Mouse (Mus musculus) large intestine, adult 2 months (tissue): ENCODE results near the gene Spata31d1a. TPM values are rescaled to one million over a fixed set of nuclear protein-coding genes. Genes with fewer than 3 reads are reported as not detected.

ENCODE experiments used
- DNase-seq: peaks from one replicate; pipeline ENCODE4 v3.0.0-alpha.2; 2012; ENCODE audit warnings: low read depth, low spot score
- WGBS: fragments of 180-500 bp; shearing (Covaris S2); methylation state at CpG from one replicate; pipeline ENCODE4 v1.1.7; 2018; 5-methylcytosine and 5-hydroxymethylcytosine counted together
- polyA plus RNA-seq: library from polyadenylated mRNA; depleted of rRNA; stranded (reverse); fragments of >200 nt; gene quantifications from 2 replicates; pipeline ENCODE4 v1.2.3, GENCODE M21; 2012; rRNA removed

Spata31d1a gene
- polyA plus RNA-seq, 1 experiment: not detected

DNA sequence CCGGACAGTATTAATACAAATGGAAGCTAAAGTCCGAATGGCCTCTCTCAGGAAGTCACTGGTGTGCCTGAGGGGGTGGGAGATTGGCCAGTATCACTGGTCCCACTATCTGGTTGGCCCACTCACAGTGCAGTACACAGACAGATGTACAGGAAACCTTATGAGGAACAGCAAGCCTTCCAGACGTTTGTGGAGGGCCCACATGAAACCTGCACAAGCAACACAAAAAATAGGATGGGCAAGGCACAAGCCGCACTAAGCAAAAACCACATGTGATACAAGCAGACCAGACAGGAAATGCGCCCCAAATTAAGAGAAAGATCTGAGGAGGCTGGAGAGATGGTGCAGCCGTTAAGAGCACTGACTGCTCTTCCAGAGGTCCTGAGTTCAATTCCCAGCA, 37.9 kb downstream of the Spata31d1a start:
- no peak for DNase-seq
- 33% methylated on average over 6 of the region's 6 CpGs for WGBS

DNA sequence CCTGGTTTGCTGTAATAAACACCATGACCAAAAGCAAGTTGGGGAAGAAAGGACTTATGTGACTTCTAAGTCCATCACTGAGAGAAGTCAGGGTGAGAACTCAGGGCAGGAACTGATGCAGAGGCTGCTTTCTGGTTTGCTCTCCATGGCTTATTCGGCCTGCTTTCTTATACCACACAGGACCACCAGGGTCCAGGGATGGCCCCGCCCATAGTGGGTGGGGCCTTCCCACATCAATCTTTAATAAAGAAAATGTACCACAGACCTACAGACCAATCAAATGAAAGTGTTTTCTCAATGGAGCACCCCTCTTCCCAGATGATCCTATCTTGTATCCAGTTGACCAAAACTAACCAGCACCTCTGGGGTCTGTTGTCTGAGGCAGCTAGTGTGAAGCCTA, 38.6 kb downstream of the Spata31d1a start:
- DNase-seq: no peak
- WGBS: 50% methylated on average over 2 of the region's 2 CpGs

DNA sequence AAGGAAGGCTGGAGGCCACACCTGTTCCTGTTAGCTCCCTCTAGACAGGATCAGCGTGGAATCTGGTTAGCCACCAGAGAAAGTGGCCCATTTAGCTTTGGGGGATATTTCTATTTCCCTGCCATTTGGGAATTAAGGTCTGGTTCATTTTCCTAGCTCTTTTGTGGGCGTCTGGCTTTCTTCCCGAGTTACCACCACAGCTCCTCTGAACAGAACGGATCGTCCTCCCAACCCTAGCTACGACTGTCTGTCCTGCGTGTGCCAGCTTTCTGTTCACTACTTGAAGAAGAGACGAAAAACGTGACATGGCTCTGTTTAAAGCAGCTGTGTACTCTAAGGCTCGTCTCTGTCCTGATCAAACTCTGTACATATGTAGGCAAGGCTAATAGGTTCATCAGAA, 40.2 kb downstream of the Spata31d1a start:
- DNase-seq: no peak
- WGBS: 61% methylated on average over 10 of the region's 10 CpGs

DNA sequence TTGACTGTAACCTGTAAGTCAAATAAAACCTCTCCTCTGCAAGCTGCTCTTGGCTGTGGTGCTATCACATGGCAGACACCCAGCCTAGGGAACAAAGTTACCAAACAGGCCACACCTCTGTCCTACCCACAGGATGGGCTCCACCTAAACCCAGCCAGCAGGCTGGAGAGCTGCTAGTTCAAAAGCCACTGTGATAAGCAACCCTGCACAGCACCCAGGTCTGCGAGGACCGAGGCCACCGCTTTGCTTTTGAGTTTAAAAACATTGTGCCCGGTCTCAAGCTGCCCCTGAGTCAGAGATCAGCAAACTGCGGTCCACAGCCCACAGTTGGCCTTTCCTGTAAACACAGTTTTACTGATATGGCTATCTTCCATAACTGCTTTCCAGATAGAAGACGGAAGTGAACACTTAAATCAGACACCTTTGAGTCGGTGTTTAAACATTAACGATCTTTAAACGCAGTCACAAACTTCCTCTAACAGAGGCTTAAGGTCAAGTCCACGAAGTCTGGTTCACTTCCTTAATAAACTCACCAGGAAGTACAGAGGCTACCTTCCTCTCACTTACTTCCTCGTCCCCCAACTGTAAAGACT, 41.5 kb downstream of the Spata31d1a start:
- WGBS: 9% methylated on average over 11 of the region's 11 CpGs
- DNase-seq: peak; percentile 92

DNA sequence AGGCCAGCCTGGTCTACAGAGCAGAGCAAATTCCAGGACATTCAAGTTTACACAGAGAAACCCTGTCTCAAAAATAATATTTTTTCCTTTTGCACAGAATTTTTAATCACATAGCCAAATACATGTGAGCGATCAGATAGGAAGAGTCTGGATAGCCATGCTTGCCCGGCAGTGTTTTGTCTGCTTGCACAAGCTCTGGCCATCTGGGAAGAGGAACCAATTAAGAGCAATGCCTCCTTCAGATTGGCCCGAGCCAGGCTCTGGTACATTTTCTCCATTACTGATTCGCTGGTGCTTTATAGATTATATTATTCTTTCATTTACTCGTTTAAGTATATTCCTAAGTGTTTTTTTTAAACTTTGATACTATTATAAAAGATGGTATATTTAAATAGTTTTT, 42.4 kb downstream of the Spata31d1a start:
- 43% methylated on average over 5 of the region's 5 CpGs for WGBS
- no peak for DNase-seq

DNA sequence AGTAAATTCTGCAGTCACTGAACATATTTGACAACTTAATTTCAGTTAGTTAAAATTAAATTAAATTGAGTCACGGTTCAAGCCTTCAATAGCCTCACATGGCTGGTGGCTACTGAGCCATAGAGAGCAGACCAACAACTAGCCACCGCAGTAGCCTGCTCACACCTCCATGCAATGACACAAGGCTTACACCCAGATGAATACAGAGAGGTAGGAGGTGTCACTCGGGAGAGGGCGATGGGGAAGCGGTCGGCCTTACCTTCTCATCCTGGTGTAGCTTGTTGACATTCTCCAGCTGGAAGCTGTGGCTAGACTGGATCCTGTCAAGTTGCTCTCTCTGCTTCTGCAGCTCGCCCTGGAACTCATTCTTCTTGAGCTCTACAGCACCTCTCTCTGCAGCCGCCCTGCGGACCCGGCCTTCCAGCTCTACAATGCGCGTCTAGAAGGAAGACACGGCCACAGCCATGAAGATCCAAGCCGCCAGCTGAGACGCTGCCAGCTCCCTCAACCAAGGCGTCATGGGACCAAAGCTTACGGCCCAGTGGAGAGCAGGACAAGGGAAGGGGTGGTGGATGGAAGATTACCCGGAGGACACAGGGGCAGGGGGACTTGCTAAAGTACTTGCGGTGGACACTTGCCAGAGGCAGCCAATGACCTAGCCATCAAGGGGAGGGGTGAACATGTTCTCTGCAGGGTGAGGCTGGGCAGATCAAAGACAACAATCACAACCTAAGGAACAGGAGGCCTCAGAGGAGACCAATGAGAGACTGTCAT, 46.0 kb downstream of the Spata31d1a start:
- DNase-seq: no peak
- 80% methylated on average over 19 of the region's 19 CpGs for WGBS

DNA sequence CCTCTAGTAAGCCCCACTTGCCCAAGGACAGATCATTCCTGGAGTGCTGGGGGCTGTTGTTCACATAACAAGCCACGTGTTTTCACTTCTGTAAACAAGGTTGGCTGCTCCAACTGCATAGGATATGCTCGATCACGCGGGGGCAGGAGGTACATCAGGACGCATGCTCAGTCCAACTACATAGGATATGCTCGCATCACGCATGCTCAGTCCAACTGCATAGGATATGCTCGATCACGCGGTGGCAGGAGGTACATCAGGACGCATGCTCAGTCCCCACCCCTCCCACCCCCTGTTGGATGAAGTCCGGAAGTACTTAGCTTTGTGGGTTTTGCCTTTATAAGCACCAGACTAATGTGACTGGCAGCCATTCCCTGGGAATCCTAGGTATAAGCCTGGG, 48.2 kb downstream of the Spata31d1a start:
- 65% methylated on average over 12 of the region's 12 CpGs for WGBS
- DNase-seq: no peak

DNA sequence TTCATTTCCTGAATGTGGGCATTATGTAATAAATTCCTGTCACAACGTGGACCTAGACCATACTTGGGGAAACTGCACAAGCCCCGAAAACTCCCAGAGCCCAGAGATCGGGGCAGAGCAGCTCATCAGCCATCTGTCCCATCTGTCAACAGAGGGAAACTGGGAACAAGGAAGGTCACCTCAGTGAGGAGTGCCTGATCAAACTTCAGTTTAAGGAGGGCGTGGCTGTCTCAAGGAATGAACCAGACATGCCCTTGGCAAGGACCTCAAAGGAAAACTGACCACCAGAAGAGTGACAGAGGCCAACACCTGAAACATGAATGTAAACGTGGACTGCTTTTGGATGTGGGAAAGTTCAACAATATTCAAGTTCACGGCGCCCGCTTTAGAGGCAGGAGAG, 48.7 kb downstream of the Spata31d1a start:
- WGBS: 29% methylated on average over 8 of the region's 8 CpGs
- no peak for DNase-seq

DNA sequence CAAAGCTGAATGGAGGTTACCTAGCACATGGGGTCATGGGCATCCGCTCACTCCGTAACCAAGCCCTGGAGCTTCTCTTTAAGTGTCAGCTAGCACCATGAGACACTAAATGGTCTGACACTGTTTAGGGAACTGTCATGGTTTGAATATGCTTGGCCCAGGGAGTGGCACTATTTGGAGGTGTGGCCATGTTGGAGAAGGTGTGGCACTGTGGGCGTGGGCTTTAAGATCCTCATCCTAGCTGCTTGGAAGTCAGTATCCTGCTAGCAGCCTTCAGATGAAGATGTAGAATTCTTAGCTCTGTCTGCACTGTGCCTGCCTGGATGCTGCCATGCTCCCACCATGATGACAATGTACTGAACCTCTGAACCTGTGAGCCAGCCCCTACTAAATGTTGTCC, 49.8 kb downstream of the Spata31d1a start:
- WGBS: 86% methylated on average over 3 of the region's 3 CpGs
- no peak for DNase-seq

DNA sequence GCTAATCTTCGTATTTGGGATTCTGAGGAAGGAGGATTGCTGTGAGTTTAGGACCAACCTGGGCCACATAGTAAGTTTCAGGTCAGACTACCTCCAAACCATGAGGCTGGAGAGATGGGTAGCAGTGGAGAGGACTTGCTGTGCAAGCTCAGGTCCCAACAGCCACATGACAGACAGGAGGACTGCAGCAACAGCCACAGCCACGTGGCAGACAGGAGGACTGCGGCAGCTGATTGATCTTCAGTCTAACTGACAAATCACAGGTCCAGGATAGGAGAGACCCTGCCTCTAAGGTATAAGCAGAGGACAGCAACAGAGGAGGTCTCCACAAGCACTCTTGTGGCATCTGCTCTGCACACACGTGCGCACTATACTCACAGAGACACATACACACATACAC, 52.3 kb downstream of the Spata31d1a start:
- 59% methylated on average over 5 of the region's 5 CpGs for WGBS
- no peak for DNase-seq

DNA sequence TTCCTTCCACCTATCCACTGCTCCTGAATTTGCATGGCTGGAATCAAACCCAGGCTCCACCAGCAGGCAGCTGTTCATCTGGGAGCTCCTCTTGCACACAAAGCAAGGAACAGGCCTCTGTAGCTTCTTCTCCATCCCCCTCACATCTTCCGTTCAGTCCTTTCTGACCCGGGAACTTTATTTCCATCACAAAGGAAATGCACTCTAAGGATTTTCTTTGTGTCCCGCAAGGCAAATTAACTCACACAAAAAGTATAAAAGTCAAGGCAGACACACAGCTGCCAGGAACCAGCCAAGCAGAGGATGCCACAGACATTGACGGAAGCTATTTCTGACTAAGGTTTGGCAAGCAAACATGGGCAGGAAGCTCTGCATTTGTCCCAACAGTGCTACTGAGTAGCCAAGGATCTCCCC, 53.1 kb downstream of the Spata31d1a start:
- WGBS: 50% methylated on average over 4 of the region's 4 CpGs
- DNase-seq: no peak

DNA sequence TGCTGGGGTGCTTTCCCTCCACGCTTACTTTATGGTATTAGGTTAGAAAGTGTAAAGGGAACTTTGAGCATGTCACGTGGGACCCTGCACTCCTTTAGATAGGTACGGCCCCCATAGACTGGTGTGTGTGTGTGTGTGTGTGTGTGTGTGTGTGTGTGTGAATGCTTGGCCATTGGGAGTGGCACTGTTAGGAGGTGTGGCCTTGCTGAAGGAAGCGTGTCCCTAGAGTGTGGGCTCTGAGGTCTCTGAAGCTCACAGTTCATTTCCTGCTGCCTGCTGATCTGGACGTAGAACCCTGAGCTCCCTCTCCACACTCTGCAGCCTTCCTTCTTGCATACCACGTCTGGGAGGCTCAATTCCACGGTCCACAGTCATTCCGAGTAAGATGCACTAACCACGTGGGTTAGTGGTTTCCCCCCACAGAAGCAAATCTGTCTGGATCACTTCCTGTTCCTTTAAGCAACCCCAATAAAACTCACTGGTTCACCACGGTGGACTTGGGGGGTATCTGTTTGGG, 53.8 kb downstream of the Spata31d1a start:
- DNase-seq: no peak

DNA sequence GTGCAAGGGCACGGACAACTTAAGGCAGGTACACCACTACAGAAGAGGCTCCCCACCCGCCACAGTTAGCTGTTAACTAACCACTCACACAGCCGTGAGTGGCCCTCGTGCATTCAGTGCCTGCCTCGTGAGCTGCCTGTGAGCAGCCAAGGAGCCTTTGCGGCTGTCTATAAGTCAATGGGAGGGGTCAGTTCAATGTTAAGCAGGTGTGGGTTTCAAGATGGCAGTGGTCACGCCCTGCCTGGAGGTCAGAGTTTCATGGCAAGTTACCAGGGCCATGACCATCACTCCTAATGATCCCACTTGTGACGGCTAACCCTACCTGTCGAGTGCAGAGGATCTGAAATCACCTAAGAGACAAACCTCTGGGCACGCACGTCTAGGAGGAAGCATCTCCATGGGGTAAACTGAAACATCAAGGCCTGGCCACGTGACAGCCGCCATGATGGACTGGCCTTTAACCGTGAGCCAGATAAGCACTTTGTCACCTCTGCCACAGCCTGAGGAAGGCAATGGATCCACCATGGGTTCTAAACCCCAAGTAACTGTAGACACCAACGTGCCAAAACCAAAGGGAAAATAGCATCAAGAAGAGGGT, 54.3 kb downstream of the Spata31d1a start:
- WGBS: 60% methylated on average over 15 of the region's 15 CpGs
- no peak for DNase-seq

More for the DNA sequence above, 53.8 kb downstream of the Spata31d1a start:
- 23% methylated on average over 10 of the region's 10 CpGs for WGBS

DNA sequence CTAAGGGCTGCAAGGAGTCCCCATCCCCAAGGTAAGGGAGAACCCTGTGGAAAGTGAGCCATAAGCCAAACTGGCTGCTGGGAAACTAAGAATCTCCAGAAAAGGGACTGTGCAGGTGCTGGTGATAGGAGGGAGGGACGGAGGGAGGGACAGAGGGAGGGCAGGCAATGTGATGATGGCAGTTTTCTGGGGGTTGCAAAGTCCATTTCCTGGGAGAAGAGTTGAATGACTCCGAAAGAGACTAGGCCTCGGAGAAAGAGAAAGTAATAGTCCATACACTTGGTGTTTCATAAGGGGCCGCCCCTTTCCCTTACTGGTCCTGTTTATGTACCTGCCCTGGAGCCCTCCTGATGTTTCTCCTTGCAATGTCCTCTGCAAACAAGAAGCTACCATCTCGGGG, 55.7 kb downstream of the Spata31d1a start:
- WGBS: 29% methylated on average over 5 of the region's 5 CpGs
- no peak for DNase-seq

DNA sequence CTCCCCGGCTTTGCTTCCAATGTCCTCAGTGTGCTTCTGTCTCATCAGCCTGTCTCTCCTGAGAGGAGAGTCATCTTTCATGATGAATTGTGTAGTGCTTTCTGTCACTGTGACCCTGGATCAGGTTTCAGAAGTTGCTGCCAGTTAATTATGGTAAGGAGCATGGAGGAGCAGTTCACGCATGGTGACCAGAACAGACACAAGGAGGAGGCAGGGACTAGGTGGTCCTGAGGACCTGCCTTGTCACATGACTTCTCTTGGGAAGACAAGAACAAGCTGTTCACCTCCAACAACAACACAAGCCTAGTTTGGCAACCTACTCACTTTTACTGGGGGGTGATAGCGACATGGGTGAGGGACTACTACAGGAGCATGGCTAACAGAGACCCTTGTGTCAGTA, 57.0 kb downstream of the Spata31d1a start:
- WGBS: 71% methylated on average over 3 of the region's 3 CpGs
- no peak for DNase-seq

DNA sequence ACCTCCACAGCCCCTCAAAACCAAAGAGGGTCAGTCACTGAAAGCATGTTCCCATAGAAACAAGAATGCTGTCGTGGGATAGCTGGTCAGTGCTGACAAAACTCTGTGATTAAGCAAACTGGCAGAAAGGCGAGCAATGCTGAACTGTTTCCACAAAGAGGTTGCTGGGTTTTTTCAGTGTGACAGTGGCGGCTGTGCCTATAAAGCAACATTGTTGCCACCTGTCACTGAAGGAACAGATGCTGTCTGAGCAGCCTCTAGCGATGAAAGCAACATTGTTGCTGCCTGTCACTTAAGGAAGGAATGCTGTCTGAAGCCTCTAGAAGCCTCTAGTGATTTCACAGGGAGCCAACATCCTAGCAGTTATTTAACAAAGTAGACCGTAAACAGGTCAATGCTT, 57.5 kb downstream of the Spata31d1a start:
- WGBS: 46% methylated on average over 5 of the region's 5 CpGs

More for the DNA sequence above, 57.5 kb downstream of the Spata31d1a start:
- no peak for DNase-seq

Other genes starting within 250 kb of the Spata31d1a start
- gene Agtpbp1, start 125.1 kb downstream of the Spata31d1a start, polyA plus RNA-seq: 2.2 and 2.8 TPM in 2 replicates
- 41.5 and 43.7 TPM in 2 replicates for gene Naa35, start 125.1 kb downstream of the Spata31d1a start, polyA plus RNA-seq
- gene Golm1, start 34.5 kb downstream of the Spata31d1a start, polyA plus RNA-seq: 84.2 and 88.5 TPM in 2 replicates
- gene 4921517D22Rik, start 16.2 kb downstream of the Spata31d1a start, polyA plus RNA-seq: not detected in 2 replicates
- gene Spata31d1b, start 2.0 kb upstream of the Spata31d1a start, polyA plus RNA-seq: not detected in 2 replicates
- not detected in 2 replicates for gene Spata31d1d, start 21.4 kb upstream of the Spata31d1a start, polyA plus RNA-seq
- not detected in 2 replicates for gene 1700014D04Rik, start 36.4 kb upstream of the Spata31d1a start, polyA plus RNA-seq
- gene Isca1, start 59.5 kb upstream of the Spata31d1a start, polyA plus RNA-seq: 76.0 and 77.7 TPM in 2 replicates
- not detected in 2 replicates for gene Gm49354, start 71.9 kb upstream of the Spata31d1a start, polyA plus RNA-seq
- 20.5 and 34.0 TPM in 2 replicates for gene Tut7, start 112.8 kb upstream of the Spata31d1a start, polyA plus RNA-seq